Mouse (Mus musculus): ENCODE results near the gene Acads. TPM values are rescaled to one million over a fixed set of nuclear protein-coding genes. Genes with fewer than 3 reads are reported as not detected.
A peak's percentile ranks its signal among the peaks of the same experiment; 100 is the strongest.
"Not testable (repeated sequence)": the region's sequence is repeated elsewhere in the genome, so short reads cannot be mapped to it uniquely, and the experiment has no call there.

Acads gene
- polyA plus RNA-seq, 1 experiment from 2014 or later: 27.7 TPM

DNA sequence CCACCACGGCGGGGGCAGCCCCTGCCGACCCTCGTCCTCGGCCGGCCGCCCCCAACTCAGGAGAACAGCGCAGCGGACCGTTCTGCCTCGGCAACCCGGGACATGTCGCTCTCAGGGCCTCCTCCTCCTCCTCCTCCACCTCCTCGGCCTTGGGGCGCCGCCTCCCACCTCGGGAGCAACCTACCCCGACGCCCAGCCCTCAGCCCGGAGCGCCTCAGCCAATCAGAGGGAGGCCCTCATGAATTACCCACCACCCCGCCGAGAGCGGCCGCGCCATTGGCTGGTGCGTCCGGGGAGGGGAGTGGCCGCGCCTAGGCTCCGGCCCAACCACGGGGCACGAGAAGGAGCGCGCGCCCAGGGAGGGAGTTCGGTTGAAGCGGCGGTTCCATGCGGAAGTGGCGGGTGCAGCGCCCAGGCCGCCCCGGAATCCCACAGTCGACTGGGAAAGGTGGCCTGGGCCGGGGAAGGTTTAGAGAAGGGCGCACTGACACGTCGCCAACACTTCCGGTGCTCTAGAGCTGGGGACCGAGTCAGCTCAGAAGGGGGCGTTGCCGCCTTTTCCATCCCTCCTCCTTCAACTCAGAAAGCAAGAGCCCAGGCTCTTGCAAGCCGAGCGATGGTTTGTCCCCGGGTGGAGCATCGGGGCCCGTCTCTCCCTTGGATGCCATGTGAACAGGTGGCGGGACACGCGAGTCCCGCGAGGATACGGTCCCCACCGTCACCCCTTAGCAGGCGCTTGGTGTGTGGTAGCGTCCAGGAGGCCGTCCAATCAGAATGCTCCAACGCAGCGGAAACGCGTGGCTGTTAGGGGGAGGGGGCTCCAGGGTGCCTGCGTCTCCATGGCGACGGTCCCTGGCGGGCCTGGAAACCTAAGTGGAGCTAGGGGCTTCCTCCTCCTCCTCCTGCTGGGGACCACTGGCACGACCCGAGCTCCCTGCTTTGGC is 39.2 kb upstream of the Acads start, which contains the start of gene Mlec:
TSS of gene Mlec (minus strand) at position 140 of the 944 bp plus-strand sequence.
- peak; percentile 98 for ATAC-seq
- Histone ChIP-seq H3K27me3 (no peaks in the 10 kb centered on the region), H3K4me2 (peak within 1 kb of the TSS; percentile 94), H3K9me3 (replicated peaks) (no peaks in the 10 kb centered on the region), H3K4me1 (peaks cover 46% of the 10 kb centered on the region), H3K27ac (peak within 1 kb of the TSS; percentile 97), H3K36me3 (ENCODE audit: poor library complexity, severe bottlenecking) (0 out of 2 replicates have a peak, but pooled peaks cover under 1% of the 10 kb centered on the region), H3K4me3 (peak within 1 kb of the TSS; percentile 95), H3K9ac (peak within 1 kb of the TSS; percentile 96)
- 0% methylated on average over 74 of the region's 78 CpGs for WGBS

DNA sequence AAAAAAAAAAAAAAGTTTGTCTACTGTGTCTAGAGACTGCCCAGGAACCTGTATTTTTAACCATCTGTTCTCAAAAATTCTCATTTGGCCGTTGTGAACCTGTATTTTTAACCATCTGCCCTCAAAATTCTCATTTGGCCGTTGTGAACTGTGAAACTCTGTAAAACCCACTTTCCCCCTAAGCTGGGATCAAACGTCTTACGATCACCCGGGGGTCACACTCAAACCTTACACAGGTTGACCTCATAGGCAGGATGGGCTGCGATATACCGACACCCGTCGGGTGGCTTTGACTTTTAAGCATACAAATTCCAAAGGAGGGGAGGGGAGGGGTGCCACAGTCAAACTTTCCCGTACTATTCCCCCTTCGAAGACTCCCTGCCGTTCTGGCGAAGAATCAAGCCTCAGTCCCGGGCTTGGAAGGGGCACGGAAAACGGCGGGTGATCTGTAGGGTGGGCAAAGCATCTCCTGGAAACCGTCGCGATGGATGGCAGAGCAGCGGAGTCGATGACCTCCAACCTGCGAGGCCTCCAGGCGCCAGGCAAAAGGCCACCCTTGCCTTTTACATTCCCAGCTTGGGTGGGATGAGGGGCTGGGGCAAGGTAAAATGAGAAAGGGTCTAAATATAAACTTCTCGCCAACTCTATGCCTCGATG is 37.9 kb upstream of the Acads start:
- H3K27me3 ChIP-seq: no peaks in the 10 kb centered on the region
- 3% methylated on average over 26 of the region's 26 CpGs for WGBS
- peak overlapping the region; percentile 97; the same call in 1 of the 2 replicates for H3K27ac ChIP-seq
- H3K4me3 ChIP-seq: peak overlapping the region; percentile 95
- H3K4me1 ChIP-seq: peaks cover 50% of the 10 kb centered on the region
- no peak for ATAC-seq
- H3K9ac ChIP-seq: peak overlapping the region; percentile 96
- 0 out of 2 replicates have a peak, but pooled peaks cover 3% of the 10 kb centered on the region for H3K36me3 ChIP-seq (ENCODE audit: poor library complexity, severe bottlenecking)
- no peaks in the 10 kb centered on the region for H3K9me3 ChIP-seq (replicated peaks)
- peak overlapping the region; percentile 94 for H3K4me2 ChIP-seq

- WGBS: 70% methylated on average over 7 of the region's 7 CpGs
- Histone ChIP-seq H3K4me2 (peak overlapping the region; percentile 94), H3K36me3 (ENCODE audit: poor library complexity, severe bottlenecking) (peaks cover 6% of the 10 kb centered on the region; the same call in 1 of the 2 replicates), H3K27me3 (no peaks in the 10 kb centered on the region), H3K4me1 (peaks cover 50% of the 10 kb centered on the region), H3K27ac (no peak overlapping the region), H3K9ac (peak overlapping the region; percentile 38), H3K9me3 (replicated peaks) (no peaks in the 10 kb centered on the region), H3K4me3 (peak overlapping the region; percentile 95)
- ATAC-seq: no peak
Observed at GRCm38 (mm10) chr5:115156401-115156800, 37.3 kb upstream of the Acads start.

GRCm38 (mm10) chr5:115155831-115156230 is 36.7 kb upstream of the Acads start:
- Histone ChIP-seq H3K27ac (no peak overlapping the region), H3K4me1 (peaks cover 50% of the 10 kb centered on the region), H3K4me3 (peak overlapping the region; percentile 95), H3K9ac (peak overlapping the region; percentile 38; the same call in 1 of the 2 replicates), H3K4me2 (peak overlapping the region; percentile 94), H3K27me3 (no peaks in the 10 kb centered on the region), H3K9me3 (replicated peaks) (no peaks in the 10 kb centered on the region), H3K36me3 (ENCODE audit: poor library complexity, severe bottlenecking) (peaks cover 12% of the 10 kb centered on the region)
- no peak for ATAC-seq
- 42% methylated on average over 5 of the region's 5 CpGs for whole genome bisulfite sequencing

DNA sequence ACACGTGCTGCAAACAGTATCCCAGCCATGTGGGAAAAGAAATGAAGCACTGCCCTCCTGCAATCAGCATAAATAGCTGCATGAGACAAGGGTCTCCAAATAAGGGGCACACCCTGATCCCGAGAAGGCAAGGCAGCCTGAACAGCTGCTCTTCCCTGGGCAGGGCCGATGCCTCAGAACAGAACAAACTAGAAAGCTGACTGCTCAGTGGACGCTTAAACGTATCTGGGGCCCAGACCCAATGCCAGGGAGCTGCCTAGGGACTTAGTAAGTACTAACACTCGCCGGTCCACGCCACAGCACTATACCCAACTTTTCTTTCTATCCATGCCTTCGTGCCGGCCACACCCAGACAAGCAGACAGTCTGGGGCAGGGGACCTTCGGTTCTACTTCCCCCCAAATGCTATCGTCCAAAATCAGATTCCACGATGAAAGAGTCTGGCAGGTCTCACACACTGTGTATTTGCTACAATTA is 36.0 kb upstream of the Acads start:
- ATAC-seq: no peak
- Histone ChIP-seq H3K9ac (peak overlapping the region; percentile 38), H3K4me3 (no peak overlapping the region), H3K9me3 (replicated peaks) (no peaks in the 10 kb centered on the region), H3K4me2 (peak overlapping the region; percentile 94), H3K36me3 (ENCODE audit: poor library complexity, severe bottlenecking) (peaks cover 19% of the 10 kb centered on the region), H3K27ac (no peak overlapping the region), H3K4me1 (peaks cover 50% of the 10 kb centered on the region), H3K27me3 (no peaks in the 10 kb centered on the region)
- WGBS: 74% methylated on average over 13 of the region's 13 CpGs

DNA sequence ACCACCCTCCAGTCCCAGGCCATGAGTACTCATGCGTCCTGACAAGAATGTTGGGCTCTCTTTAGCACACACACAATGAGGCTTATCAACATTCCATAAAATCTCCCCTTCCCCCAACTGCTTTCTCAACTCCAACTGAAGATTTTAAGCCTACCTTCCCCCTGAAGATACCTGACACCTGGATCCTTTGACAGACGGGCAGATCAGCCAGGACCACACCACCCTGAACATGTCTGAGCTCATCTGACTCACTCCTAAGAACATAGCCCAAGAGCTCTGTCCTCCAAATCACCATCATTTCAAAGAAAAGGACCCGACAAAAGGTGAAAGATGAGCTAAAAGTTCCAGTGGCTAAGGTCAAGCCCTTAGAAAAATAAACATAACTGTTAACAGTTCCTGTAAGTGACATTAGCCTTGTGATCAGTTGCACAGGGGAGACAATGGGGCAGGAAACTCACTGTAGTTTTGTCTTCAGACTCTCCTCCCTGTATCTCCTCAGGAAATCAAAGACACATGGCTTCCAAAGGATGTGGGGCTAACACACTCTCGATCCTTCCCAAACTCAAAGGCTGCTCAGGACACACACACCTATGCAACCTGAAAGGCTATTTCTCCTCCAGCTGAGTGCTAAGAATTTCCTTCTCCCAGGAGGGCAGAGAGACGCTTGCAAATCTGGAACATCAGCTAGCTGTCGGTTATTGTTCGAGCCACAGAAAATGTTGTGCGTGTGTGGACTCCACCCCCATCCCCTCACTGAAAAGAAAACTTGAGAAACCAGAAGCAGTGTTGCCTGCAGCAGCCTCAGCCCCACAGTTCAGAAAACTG is 33.2 kb upstream of the Acads start:
- H3K27me3 ChIP-seq: no peaks in the 10 kb centered on the region
- peaks cover 45% of the 10 kb centered on the region for H3K36me3 ChIP-seq (ENCODE audit: poor library complexity, severe bottlenecking)
- H3K4me1 ChIP-seq: peaks cover 42% of the 10 kb centered on the region
- H3K27ac ChIP-seq: no peak overlapping the region
- no peak overlapping the region for H3K9ac ChIP-seq
- WGBS: 71% methylated on average over 8 of the region's 8 CpGs
- no peaks in the 10 kb centered on the region for H3K9me3 ChIP-seq (replicated peaks)
- no peak overlapping the region for H3K4me2 ChIP-seq
- ATAC-seq: no peak
- no peak overlapping the region for H3K4me3 ChIP-seq

GRCm38 (mm10) chr5:115151457-115151856 is 32.3 kb upstream of the Acads start:
- WGBS: 89% methylated on average over 13 of the region's 13 CpGs
- Histone ChIP-seq H3K4me1 (peaks cover 33% of the 10 kb centered on the region), H3K9me3 (replicated peaks) (no peaks in the 10 kb centered on the region), H3K36me3 (ENCODE audit: poor library complexity, severe bottlenecking) (peaks cover 54% of the 10 kb centered on the region), H3K9ac (no peak overlapping the region), H3K27ac (no peak overlapping the region), H3K4me2 (no peak overlapping the region), H3K4me3 (no peak overlapping the region), H3K27me3 (no peaks in the 10 kb centered on the region)
- no peak for ATAC-seq

DNA sequence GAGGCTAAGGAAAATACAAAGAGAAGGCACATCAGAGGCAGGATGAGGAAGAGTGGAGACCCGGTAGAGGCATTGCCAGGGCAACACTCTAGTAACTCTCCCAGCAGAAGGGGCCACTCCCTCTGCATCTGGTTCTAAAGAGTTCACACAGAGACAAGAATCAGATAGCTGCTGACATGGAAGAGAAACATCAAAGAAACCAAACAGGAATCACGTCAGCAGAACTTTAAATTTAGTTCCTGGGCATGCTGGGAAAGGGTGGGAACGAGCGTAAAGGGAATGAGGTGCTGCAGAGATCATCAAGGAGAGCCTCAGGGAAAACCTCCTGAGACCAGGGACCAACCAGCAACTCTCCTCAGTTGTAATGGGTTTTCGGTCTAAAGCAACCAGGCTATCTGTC is 31.8 kb upstream of the Acads start:
- Histone ChIP-seq H3K4me1 (peaks cover 28% of the 10 kb centered on the region), H3K4me3 (no peak overlapping the region), H3K9ac (no peak overlapping the region), H3K36me3 (ENCODE audit: poor library complexity, severe bottlenecking) (peaks cover 57% of the 10 kb centered on the region), H3K4me2 (no peak overlapping the region), H3K27me3 (no peaks in the 10 kb centered on the region), H3K9me3 (replicated peaks) (no peaks in the 10 kb centered on the region), H3K27ac (no peak overlapping the region)
- no peak for ATAC-seq
- WGBS: 90% methylated on average over 5 of the region's 5 CpGs

- Histone ChIP-seq H3K27ac (no peak overlapping the region), H3K36me3 (ENCODE audit: poor library complexity, severe bottlenecking) (peaks cover 67% of the 10 kb centered on the region), H3K9me3 (replicated peaks) (no peaks in the 10 kb centered on the region), H3K4me2 (no peak overlapping the region), H3K27me3 (no peaks in the 10 kb centered on the region), H3K9ac (no peak overlapping the region), H3K4me1 (peaks cover 17% of the 10 kb centered on the region), H3K4me3 (no peak overlapping the region)
- WGBS: 98% methylated on average over 14 of the region's 14 CpGs
- no peak for ATAC-seq
Observed at GRCm38 (mm10) chr5:115149675-115150459, 30.7 kb upstream of the Acads start.

- H3K9ac ChIP-seq; ATAC-seq; H3K4me2 ChIP-seq; H3K27ac ChIP-seq; H3K27me3 ChIP-seq; H3K9me3 ChIP-seq (replicated peaks); H3K4me3 ChIP-seq; H3K4me1 ChIP-seq: not testable (repeated sequence)
- WGBS: no CpG with 5 or more reads among the region's 1 CpGs
- H3K36me3 ChIP-seq (ENCODE audit: poor library complexity, severe bottlenecking): peaks cover 77% of the 10 kb centered on the region
Observed at GRCm38 (mm10) chr5:115148872-115149271, 29.7 kb upstream of the Acads start.

DNA sequence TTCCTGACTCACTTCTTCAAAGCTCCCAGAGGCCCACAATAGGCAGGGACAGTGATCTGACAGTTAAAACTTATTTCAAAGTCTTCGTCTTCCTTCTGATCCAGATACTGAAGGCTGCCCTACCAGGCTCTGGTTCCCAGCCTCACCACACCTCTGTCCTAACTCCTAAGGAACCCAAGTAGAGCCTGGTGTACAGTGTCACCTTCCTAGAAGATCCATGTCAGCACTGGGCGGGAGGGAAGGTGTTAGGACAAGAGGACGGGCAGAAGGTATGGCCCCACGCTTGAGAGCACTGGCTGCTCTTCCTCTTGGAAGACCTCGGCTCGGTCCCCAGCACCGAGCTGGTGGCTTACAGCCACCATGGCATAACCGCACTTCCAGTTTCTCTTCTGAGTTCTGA is 29.2 kb upstream of the Acads start:
- H3K27me3 ChIP-seq: no peaks in the 10 kb centered on the region
- H3K4me3 ChIP-seq: no peak overlapping the region
- peaks cover 77% of the 10 kb centered on the region for H3K36me3 ChIP-seq (ENCODE audit: poor library complexity, severe bottlenecking)
- no peak for ATAC-seq
- no peaks in the 10 kb centered on the region for H3K9me3 ChIP-seq (replicated peaks)
- WGBS: 93% methylated on average over 8 of the region's 8 CpGs
- peaks cover 10% of the 10 kb centered on the region; the same call in 1 of the 2 replicates for H3K4me1 ChIP-seq
- no peak overlapping the region for H3K27ac ChIP-seq
- H3K9ac ChIP-seq: no peak overlapping the region
- H3K4me2 ChIP-seq: no peak overlapping the region

Data from forebrain, embryonic 13.5 days (tissue).